9 mouse cellular contexts compared by ENCODE assay signal in genomic region chr10:70599925-70600305, GRCm38 (mm10). TPM values are rescaled to one million over a fixed set of nuclear protein-coding genes. Genes with fewer than 3 reads are reported as not detected.
A peak's percentile ranks its signal among the peaks of the same experiment; 100 is the strongest.
DNase-seq lines count a peak whose midpoint lies in the region; ATAC-seq lines count a peak whose summit lies in the region.
"Had no signal": no experiment of that assay in that cellular context is flagged by ENCODE, and none has a peak within 500 bp of the region (broad histone marks: within the 10 kb centered on the region; RNA-seq: fewer than 3 reads in every experiment).

No protein-coding gene starts in this region.

- no peaks in the 10 kb centered on the region for H3K36me3 ChIP-seq in heart, embryonic 11.5 days (ENCODE audit: control insufficient read depth, insufficient read depth, low read length)
- H3K36me3 ChIP-seq in forebrain, embryonic 13.5 days (ENCODE audit: poor library complexity, severe bottlenecking), result no peaks in the 10 kb centered on the region
- no peaks in the 10 kb centered on the region for H3K36me3 ChIP-seq in liver, embryonic 12.5 days

- peak overlapping the region; percentile 98 for H3K4me2 ChIP-seq in heart, embryonic 11.5 days
- H3K4me2 ChIP-seq in forebrain, embryonic 13.5 days, result peak overlapping the region; percentile 76
- peak overlapping the region; percentile 84 for H3K4me2 ChIP-seq in liver, embryonic 12.5 days

- 1% methylated on average over 26 of the region's 28 CpGs for WGBS in heart, embryonic 11.5 days (ENCODE audit: insufficient replicate concordance)
- WGBS in forebrain, embryonic 13.5 days, result 0% methylated on average over 28 of the region's 28 CpGs
- 3% methylated on average over 28 of the region's 28 CpGs for WGBS in liver, embryonic 12.5 days (ENCODE audit: insufficient replicate concordance)

- no peak overlapping the region for H3K9ac ChIP-seq in heart, embryonic 11.5 days (ENCODE audit: low read depth, low read length)
- peak overlapping the region; percentile 88 for H3K9ac ChIP-seq in forebrain, embryonic 13.5 days
- H3K9ac ChIP-seq in liver, embryonic 12.5 days, result no peak overlapping the region

- H3K4me1 ChIP-seq in heart, embryonic 11.5 days (ENCODE audit: control insufficient read depth, insufficient read depth, low read length), result peaks cover 9% of the 10 kb centered on the region; the same call in 1 of the 2 replicates
- H3K4me1 ChIP-seq in forebrain, embryonic 13.5 days, result peaks cover 14% of the 10 kb centered on the region
- H3K4me1 ChIP-seq in liver, embryonic 12.5 days, result peaks cover 17% of the 10 kb centered on the region

- intact Hi-C loops in heart, postnatal 25 days (cut with DNase I), result loop anchor here (10.0 kb wide), 1 partner anchor 625 kb away; no protein-coding TSS in a partner anchor

- peak; percentile 14; the same call in 1 of the 2 replicates for ATAC-seq in heart, embryonic 11.5 days (replicated peaks; ENCODE audit: insufficient number of reproducible peaks, low FRiP score, low TSS enrichment)
- peak; percentile 64; the same call in 1 of the 2 replicates for ATAC-seq in forebrain, embryonic 13.5 days
- ATAC-seq in liver, embryonic 12.5 days, result 0 out of 2 replicates have a peak, but pooled peaks have one; percentile 5

- H3K9me3 ChIP-seq in heart, embryonic 11.5 days (replicated peaks; ENCODE audit: control insufficient read depth, low read length), result no peaks in the 10 kb centered on the region
- no peaks in the 10 kb centered on the region for H3K9me3 ChIP-seq in forebrain, embryonic 13.5 days (replicated peaks)
- no peaks in the 10 kb centered on the region for H3K9me3 ChIP-seq in liver, embryonic 12.5 days (replicated peaks)

- DNase-seq in heart, postnatal 25 days (ENCODE audit: low spot score), result no peak
- DNase-seq in ES-CJ7 (ENCODE audit: low read depth, low spot score), result peak; percentile 22
- no peak for DNase-seq in gastrocnemius, postnatal 10 days
- DNase-seq in right cerebral cortex, postnatal 10 days (ENCODE audit: low spot score in 2 of 2), result no peak
- DNase-seq in ovary, postnatal 10 days (ENCODE audit: low spot score), result no peak

- H3K4me3 ChIP-seq in heart, embryonic 11.5 days (ENCODE audit: low read depth, low read length), result peak overlapping the region; percentile 78
- H3K4me3 ChIP-seq in forebrain, embryonic 13.5 days, result peak overlapping the region; percentile 79
- H3K4me3 ChIP-seq in liver, embryonic 12.5 days, result peak overlapping the region; percentile 62

- H3K27me3 ChIP-seq in heart, embryonic 11.5 days (ENCODE audit: control insufficient read depth, insufficient read depth, low read length), result peaks cover 23% of the 10 kb centered on the region
- no peaks in the 10 kb centered on the region for H3K27me3 ChIP-seq in forebrain, embryonic 13.5 days
- H3K27me3 ChIP-seq in liver, embryonic 12.5 days (replicated peaks), result peaks cover 29% of the 10 kb centered on the region

- no peak overlapping the region for H3K27ac ChIP-seq in heart, embryonic 11.5 days (ENCODE audit: low read depth, low read length)
- H3K27ac ChIP-seq in forebrain, embryonic 13.5 days, result peak overlapping the region; percentile 92
- H3K27ac ChIP-seq in liver, embryonic 12.5 days, result no peak overlapping the region

RNA-seq across cellular contexts. Expression of gene Phyhipl, which starts 55.9 kb away (rescaled TPM):
- 1.3 and 2.6 TPM in 2 replicates for polyA plus RNA-seq in heart, embryonic 11.5 days (2014; fragmentation: Nextera tagmentation; extraction: Ambion mirVana)
- total RNA-seq in heart, postnatal 25 days (2021), result not detected
- 85.8 and 89.9 TPM in 2 replicates for polyA plus RNA-seq in forebrain, embryonic 13.5 days (2015; fragmentation: Nextera tagmentation; extraction: Ambion mirVana)
- 0.27 and 0.33 TPM in 2 replicates for polyA plus RNA-seq in liver, embryonic 12.5 days (2016; fragmentation: Nextera tagmentation; extraction: Ambion mirVana)
- total RNA-seq in gastrocnemius, postnatal 10 days (2021), result under 1 TPM; 0.31 to 0.65 TPM
- total RNA-seq: MEL had no signal

Comparison
In these comparisons a context has a peak if more than half of its experiments do, and no peak if none do; other contexts are left out.
1. ATAC-seq: peak in every context shown above with its lines; median percentile 64 in forebrain, embryonic 13.5 days; 14 in heart, embryonic 11.5 days; 5 in liver, embryonic 12.5 days.
2. RNA of gene Phyhipl, which starts 55.9 kb away (polyA plus RNA-seq): 85.8 to 89.9 TPM in forebrain, embryonic 13.5 days; 1.3 to 2.6 TPM in heart, embryonic 11.5 days and 0.27 to 0.33 TPM in liver, embryonic 12.5 days; every median in the first group is over 10 times any median in the second.
3. Peak in every context shown above with its lines, with median percentiles within 50 percentile points of each other: H3K4me2 ChIP-seq and H3K4me3 ChIP-seq.